Mouse (Mus musculus) ES-Bruce4 (cell line): Measurements from ENCODE around the gene Olfr955.

Experiments
- CTCF ChIP-seq: IDR thresholded peaks from one replicate; pipeline ENCODE4 v1.8.1; 2011; ENCODE audit warnings: low read depth, low read length
- EP300 ChIP-seq: IDR thresholded peaks from 2 replicates; pipeline ENCODE4 v1.6.1; 2011; ENCODE audit warnings: low read depth, low read length; ENCODE audit not compliant: insufficient read depth
- POLR2A ChIP-seq: IDR thresholded peaks from one replicate; pipeline ENCODE4 v1.8.1; 2011; ENCODE audit warnings: low read length; ENCODE audit not compliant: insufficient read depth

- TF ChIP-seq CTCF (no peak), POLR2A (no peak), EP300 (no peak)
These were observed 22.2 kb upstream of the Olfr955 start, which contains the start of gene Olfr44 for GRCm38 (mm10) chr9:39493895-39494294.
